Mouse (Mus musculus): ENCODE results near the gene Card14.
A peak's percentile ranks its signal among the peaks of the same experiment; 100 is the strongest.
"Not testable (repeated sequence)": the region's sequence is repeated elsewhere in the genome, so short reads cannot be mapped to it uniquely, and the experiment has no call there.

Gene Card14

DNA sequence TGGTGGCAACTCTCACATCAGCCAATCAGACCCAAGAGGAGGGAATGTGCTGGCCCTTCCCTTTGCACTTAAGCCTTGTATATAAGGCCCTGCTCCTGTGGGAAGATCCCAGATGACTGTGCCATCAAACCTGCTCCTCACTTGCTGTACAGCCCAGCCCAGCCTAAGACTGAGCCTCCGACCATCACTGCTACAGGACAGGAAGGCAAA is at the start of gene Card14:
TSS of gene Card14 (plus strand) at position 111 of the 210 bp plus-strand sequence.
- no peak for DNase-seq (ENCODE audit: low read depth, low spot score)

DNA sequence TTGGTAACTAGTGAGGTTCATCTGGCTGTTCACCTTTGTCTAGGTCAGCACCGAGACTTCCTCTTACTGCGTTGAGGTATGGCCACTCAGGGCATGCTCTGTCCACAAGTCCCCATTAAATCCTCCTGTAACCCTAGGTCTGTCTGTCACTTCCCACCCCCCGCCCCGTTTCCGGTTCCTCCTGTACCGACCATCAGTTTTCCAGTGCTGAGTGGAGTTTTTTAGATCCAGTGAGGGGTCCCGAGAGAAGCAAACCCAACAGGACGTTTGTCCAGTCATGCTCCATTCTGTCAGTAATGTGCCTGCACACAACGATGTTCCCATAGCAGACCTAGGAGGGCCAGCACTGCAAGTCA is 49.4 kb upstream of the Card14 start:
- DNase-seq (ENCODE audit: low read depth, low spot score): no peak

DNA sequence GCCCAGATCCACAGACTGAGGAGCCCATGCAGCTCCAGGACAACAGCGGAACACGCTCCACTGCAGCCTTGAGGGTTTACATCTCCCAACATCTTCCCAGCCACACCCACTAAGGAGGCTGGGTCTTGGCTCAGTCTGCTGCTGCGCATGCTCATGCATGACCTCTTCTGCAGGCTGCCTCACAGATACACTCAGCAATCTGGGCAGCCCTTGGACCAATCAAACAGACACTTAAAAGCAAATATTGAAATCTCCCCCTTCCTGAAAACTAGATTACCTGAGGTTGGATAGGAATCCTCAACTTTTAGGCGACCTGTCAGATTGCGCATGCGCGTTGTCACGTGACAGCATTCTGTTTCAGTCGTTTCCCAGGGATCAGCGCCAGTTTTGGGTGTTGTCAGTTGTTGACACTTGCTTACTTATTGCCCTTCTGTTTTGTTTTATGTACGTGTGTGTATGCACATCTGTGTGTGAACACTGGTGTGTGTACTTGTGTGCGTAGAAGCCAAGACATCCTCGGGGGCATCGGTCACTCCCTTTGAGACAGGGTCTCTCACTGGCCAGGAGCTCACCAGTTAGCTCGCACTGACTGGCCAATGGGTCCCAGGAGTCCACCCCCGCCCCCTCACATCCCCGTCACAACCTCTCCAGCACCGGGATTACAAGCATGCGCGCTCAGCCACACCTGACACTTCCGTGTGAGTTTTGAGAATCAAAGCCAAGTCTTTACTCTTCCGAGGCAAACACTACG is 48.8 kb upstream of the Card14 start:
- DNase-seq (ENCODE audit: low read depth, low spot score): peak; percentile 71

DNA sequence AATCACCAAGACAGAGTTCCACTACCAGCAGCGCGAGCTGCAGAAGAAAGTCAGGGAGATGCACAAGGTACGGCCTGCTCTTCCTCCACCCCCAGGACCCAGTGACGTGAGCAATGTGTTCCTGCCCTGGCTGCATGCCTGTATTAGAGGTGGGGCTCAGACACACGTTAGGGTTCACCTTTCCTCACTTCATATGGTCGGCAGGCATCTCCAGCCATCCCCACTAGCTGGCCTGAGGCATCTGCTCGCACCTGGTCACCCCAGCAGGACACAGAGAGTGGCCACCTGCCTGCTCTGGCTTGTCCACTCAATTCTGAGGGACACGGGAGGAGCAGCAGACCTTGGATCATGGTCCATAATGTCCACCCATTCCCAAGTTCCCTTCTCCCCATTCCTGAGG is 47.6 kb upstream of the Card14 start:
- DNase-seq (ENCODE audit: low read depth, low spot score): no peak

DNA sequence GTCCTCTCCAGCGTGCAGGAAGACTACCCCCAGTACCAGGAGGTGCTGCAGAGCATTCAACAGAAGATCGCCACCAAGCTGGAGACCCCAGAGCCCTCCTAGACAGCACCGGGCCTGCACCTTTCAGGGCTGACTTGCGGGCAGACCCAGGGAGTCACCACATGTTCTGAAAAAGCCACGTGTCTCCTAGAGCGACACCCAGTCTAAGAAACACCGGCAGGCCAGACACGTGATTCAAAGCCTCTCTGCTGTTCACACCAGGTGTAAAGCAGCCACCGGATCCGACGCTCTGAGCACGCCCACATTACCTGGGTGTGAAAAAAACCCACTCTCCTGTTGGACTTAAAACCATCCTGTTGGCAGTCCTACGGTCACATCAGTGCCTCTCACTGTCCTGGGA is 43.2 kb upstream of the Card14 start:
- no peak for DNase-seq (ENCODE audit: low read depth, low spot score)

DNA sequence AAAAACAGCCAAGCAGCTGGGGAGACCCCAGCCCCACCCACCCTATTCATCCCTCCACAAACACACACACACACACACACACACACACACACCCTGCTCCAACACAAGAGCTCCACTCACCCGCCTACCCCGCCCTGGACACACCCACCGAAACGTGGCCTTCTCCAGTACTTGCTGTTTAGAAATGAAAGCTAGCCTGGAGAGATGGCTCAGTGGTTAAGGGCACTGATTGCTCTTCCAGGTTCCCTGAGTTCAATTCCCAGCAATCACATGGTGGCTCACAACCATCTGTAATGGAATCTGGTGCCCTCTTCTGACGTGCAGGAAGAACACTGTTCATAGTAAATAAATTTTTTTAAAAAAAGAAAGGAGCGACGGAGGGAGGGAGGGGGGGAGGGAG is 41.8 kb upstream of the Card14 start:
- no peak for DNase-seq (ENCODE audit: low read depth, low spot score)

DNA sequence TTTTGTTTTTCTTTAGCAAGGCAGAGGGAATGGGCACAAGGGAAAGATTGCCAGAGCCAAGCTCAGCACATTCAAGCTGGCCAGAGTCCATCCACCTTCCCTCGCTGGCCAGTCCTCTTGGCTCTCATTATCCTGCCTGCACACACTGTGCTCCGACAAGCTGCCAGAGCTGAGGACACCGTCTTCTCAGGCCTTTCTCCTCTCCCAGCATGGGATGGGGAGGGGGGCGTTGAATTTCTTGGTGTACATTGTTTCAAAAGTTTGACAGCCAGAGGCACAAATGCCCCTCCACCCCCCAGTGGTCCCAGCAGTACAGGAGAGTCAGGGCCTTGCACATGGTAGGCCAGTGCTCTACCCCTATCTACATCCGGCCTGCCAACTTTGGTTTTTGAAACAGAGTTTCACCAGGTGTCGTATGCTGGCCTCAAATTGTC is 40.3 kb upstream of the Card14 start:
- DNase-seq (ENCODE audit: low read depth, low spot score): no peak

DNA sequence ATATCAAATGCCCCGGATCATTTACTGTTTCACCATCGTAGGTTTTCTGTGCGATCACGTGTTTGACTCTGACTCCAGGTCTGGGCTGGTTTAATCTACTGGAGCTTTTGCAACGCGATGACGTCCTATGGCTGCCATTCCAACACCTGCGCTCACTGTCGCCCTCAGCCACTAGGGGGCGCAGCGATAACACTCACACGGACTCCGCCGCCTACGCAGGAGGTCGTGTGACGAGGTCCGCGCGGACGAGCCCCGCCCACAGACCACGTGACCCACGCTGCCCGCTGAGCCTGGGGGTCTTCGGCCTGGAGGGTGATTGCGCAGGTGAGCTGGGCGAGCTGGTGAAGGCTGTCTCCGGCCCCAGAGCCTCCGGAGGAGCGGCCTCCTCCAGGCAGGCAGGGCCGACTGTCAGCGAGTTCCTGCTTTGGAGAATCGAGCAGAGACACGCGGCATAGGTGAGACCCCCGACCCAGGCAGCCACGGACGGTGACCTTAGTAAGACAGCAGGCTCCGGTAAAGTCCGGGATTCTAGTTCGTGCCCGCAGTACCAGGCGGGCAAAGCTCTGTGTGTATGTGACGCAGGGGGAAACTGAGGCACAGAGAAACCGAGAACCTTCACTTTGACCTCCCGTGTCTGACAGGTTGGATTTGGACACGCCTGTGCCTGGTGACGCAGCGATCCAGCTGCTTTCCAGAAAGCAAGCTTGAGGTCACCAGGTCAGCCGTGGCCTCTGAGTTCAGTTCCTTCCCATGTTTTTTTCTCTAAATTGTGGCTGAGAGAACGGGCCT is 39.6 kb upstream of the Card14 start, which contains the start of gene Gaa:
TSS of gene Gaa (plus strand) at position 120 of the 789 bp plus-strand sequence.
- DNase-seq (ENCODE audit: low read depth, low spot score): peak; percentile 99

DNA sequence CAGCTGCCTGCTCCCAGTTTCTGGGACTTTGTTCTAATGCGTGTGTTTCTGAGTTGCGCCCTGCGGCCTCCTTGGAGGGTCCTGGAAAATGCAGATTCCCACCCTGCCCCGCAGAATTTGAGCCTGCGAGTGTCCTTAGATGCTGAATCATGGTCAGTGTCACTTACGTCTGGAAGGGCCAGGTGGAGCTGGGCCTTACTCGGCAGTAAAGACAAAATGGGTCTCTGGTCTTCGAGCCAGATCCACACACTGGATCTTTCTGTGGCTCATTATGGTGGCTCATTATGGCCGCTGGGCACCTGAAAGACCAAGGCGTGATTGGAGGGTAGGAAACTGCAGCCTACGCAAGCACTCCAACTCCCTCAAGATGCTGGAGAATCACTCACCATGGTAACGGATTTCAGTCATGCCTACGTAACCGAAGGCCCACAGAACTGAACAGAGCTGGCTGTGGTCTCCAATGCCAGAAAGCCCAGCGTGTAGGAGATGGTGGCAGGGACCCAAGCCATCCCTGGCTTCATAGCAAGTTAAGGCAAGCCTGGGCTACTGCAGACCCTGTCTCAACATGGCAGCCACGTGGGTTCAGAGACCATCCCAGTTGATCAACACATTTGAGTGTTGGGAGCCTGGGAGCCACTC is 38.9 kb upstream of the Card14 start:
- no peak for DNase-seq (ENCODE audit: low read depth, low spot score)

DNA sequence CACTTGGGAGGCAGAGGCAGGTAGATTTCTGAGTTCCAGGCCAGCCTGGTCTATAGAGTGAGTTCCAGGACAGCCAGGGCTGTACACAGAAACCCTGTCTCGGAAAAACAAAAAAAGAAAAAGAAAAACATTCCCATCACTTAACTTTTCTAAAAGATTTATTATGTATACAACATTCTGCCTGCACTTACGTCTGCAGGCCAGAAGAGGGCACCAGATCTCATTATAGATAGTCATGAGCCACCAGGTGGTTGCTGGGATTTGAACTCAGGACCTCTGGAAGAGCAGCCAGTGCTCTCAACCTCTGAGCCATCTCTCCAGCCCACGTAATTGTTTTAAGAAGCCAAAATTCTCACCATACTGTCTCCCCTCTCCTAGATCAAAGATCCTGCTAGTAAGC is 35.1 kb upstream of the Card14 start:
- not testable (repeated sequence) for DNase-seq (ENCODE audit: low read depth, low spot score)

DNA sequence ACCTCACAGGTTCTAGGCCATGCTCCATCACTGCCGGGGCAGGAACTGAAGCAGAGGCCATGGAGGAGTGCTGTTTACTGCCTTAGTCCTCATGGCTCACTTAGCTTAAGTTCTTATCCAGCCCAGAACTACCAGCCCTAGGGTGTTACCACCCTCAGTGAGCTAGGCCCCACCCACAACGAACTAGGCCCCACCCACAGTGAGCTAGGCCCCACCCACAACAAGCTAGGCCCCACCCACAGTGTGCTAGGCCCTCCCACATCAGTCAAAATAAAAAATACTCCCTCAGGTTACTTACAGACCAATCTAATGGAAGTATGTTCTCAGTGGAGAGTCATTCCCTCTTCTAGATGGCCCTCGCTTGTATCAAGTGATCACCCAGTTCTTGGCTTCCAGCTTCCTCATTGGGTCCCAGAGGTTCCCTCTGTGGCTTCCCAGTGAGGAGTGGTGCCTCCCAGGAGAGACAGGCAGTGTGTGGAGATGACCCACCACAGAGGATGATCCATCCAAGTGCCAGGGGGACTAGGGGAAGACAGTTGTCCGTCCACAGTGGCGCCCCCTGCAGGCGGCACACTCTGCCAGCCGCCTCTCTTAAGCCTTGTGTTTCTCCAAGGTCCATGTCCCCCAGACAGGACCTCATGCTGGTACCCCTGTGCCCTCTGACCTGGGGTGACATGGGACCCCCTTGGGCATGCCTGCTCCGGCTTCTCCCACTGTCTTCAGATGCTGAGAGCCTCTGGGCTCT is 34.2 kb upstream of the Card14 start:
- peak; percentile 51 for DNase-seq (ENCODE audit: low read depth, low spot score)

DNA sequence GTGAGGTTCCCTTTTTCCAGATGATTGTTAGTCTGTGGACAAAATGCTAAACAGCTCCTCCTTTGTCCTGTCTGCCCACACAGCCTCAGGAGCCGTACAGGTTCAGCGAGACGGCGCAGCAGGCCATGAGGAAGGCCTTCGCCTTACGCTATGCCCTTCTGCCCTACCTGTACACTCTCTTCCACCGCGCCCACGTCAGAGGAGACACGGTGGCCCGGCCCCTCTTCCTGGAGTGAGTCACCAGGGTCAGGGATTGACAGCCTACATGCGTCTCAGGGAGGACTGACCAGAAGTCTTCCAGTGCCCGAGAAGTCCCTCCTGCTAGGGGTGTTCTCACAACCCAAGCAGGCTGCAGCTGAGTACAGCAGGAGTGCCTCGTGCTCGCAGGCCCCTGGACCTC is 26.5 kb upstream of the Card14 start:
- DNase-seq (ENCODE audit: low read depth, low spot score): no peak

DNA sequence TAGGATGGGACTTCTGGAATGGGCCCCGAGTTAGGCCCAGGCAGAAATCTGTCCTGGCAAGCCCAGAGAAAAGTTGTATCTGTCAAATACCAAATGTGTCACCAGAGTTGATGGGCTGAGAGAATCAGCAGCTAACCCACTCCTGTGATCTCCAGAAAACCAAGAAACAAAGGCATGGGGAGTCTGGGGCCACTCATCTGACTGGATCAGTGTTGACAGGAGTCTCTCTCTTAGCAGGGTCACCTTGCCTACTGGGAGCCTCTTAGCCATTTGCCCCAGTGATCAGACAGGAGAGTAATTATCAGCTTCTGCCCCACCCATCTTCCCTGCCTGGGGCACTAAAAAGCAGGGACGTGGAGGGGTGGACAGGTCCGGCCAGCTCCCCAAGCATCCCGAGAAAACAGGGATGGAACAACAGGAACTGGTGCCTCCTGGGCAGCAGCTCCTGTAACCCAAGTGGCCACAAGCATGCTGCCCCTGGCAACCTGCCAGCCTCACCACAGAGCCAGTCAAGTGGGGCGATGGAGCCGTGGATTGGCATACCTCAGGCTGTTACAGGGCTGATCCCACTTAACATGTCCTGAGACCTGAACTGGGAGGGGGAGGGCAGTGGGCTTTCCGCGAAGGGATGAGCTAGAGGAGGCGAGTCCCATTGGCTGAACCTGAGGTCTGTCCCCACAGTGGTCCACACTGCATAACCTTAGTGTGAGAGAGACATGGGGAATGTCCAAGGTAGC is 21.6 kb upstream of the Card14 start:
- DNase-seq (ENCODE audit: low read depth, low spot score): no peak

DNA sequence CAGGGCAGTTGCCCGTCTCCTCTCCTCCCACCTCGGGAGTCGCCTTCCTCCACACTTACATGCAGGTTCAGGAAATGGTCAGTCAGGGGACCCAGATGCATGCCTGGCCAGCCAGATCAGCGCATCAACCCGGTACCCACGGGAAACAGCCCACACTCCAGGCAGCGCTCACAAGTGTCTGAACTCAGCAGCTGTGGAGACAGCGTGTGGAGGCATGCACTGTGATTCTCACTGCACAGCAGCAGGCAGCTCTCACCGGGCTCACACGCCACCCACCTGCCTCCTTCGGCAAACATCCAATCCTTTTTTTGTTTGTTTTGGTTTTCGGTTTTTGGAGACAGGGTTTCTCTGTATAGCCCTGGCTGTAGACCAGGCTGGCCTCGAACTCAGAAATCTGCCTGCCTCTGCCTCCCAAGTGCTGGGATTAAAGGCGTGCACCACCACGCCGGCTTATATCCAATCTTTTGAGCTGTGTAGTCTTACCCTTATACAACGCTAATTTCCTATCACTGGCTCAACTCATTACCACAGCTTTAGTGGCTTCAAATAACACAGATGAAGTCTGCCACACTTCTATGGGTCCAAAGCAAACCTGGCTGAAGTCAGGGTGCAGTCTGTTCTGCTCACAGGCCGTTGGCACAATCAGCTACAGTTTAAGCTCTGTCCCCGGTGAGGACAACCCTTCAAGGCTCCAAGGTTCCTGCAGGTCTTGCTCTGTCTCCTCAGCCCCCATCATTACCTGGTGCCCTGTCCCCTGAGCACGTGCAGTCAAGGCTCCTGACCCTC is 20.2 kb upstream of the Card14 start:
- no peak for DNase-seq (ENCODE audit: low read depth, low spot score)

DNA sequence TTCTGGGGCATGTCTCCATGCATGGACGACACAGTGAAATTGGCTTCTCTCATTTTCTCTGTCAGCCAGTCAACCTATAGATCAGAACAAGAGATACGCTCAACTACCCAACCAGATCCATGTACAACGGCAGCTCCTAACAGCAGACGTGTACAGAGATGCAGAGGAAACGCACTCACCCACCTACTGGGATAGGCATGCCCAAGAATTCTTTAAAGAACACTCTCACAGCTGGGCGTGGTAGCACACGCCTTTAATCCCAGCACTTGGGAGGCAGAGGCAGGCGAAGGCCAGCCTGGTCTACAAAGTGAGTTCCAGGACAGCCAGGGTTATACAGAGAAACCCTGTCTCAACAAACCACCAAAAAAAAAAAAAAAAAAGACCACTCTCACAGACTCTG is 14.7 kb upstream of the Card14 start:
- DNase-seq (ENCODE audit: low read depth, low spot score): not testable (repeated sequence)

DNA sequence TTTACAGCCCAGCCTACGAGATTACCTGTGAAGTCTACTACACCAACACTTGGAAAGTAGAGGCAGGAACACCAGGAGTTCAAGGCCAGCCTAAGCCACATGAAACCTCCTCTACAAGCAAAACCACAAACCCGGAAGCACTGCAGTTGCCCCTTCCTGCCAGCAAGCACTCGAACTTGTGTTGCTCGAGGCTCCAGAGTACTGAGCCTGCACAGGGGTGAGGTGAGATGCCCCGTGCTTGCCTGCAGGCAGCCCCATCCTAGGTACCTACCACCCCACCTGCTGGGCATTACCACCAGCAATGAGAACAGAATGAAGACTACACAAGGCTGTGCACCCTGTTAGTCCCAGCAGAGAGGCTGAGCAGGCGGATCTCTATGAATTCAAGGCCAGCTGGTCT is 9.6 kb upstream of the Card14 start:
- peak; percentile 47 for DNase-seq (ENCODE audit: low read depth, low spot score)

DNA sequence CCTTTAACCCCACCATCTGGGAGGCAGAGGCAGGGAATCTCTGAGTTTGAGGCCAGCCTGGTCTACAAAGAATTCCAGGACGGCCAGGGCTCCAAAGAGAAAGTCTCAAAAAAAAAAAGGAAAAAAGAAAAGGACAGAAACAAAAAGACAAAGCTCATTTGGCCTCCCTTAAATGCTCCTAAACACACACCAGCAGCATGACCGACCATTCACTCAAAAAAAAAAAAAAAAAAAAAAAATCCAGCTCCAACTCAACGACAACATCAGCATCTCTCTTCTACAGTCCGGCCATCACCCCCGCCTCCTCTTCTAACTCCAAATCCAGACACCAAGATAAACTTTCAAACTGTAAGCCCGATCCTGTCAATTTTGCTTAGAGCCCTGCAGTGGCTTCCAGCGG is 8.7 kb upstream of the Card14 start:
- DNase-seq (ENCODE audit: low read depth, low spot score): no peak

DNA sequence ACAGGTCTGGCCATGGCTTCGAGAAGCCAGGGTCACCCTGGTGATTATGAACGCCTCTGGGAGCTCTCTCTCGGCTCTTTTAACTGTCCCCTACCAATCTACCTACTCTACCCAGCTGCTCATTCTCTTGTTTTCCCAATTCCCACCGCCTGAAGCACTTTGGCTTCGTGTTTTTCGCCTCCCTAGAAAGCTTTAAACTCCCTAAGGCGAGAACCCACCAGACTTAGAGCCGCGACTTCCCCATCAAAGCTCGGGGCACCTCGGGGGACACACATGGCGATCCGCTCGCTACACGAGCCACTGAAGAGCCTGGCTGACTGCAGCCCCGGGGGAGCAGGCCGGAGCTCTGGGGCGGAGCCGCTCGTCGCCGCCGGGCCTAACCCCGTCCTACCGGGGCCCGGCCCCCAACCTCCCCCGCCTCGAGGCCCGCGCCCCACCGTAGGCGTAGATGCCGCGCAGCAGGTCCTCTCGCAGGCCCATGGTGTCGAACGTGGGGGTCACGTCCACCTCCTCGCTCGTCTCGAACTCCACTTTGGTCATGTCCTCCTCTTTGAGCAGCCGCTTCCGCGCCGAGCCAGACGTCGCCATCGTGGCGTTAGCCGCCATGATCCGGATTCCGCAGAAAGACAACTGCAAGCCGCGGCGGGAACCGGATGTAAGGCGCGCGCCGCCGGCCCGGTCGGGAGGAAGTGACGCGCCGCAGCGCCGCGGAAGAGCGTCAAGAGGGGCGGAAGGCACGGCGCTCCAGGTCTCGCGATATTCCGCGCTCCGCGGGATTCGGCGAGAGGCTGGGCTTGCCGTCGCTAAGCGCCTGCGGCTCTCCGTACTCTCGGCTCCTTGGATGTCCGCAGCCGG is 8.0 kb upstream of the Card14 start, which contains the start of gene Eif4a3:
TSS of gene Eif4a3 (minus strand) at position 699 of the 855 bp plus-strand sequence.
- DNase-seq (ENCODE audit: low read depth, low spot score): peak; percentile 100

DNA sequence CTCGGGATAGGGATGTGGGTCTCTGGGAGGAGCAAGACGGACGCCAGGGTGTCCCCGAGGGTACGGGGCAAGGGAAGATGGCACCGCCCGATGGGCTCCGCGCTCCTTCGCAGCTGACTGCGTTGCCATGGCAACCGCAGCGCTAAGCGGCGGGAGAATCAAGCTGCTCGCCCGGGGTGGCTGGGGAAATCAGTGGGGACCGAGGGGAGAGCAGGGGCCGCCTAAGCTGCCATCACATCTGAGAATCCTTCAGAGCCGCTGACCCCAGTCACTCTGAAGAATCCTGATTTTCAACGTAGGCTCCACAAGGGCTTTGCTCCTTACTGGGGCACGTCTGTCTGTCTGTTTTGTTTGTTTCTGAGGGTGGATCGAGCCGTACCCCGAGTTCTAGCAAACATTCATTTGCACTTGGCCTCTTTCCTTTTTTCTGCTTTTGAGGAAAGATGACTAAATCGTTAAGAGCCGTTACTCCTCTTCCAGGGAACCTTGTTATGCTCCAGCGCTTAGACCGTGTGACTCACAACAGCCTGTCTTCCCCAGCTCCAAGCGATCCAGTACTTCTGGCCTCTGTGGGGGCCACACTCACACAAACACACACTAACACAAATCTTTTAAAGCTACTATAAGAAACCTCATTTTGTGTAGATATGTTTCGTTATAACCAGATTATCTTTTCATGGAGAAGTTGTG is 7.2 kb upstream of the Card14 start:
- no peak for DNase-seq (ENCODE audit: low read depth, low spot score)
